Mouse (Mus musculus) embryonic fibroblast, embryonic 13.5 days (primary cell): Measurements from ENCODE around the gene Abcc4. TPM values are rescaled to one million over a fixed set of nuclear protein-coding genes. Genes with fewer than 3 reads are reported as not detected.

Experiments
- H3K27ac ChIP-seq: 2 replicates; pipeline ENCODE4 v1.5.1; 2012; ENCODE audit warnings: low read length, control low read depth, inconsistent platforms; ENCODE audit not compliant: insufficient read depth
- H3K4me1 ChIP-seq: 2 replicates; pipeline ENCODE4 v1.6.1; 2011; ENCODE audit warnings: low read length; ENCODE audit not compliant: control insufficient read depth, insufficient read depth
- H3K4me3 ChIP-seq: 2 replicates; pipeline ENCODE4 v1.5.1; 2011; ENCODE audit warnings: mild to moderate bottlenecking, control low read depth, low read length; ENCODE audit not compliant: insufficient read depth
- CTCF ChIP-seq: IDR thresholded peaks from 2 replicates; pipeline ENCODE4 v1.5.1; 2011; ENCODE audit warnings: mild to moderate bottlenecking, control low read depth, low read length, moderate library complexity, borderline replicate concordance; ENCODE audit not compliant: insufficient read depth
- POLR2A ChIP-seq: IDR thresholded peaks from 2 replicates; pipeline ENCODE4 v1.6.1; 2011; ENCODE audit warnings: low read depth, mild to moderate bottlenecking, control low read depth, low read length, moderate library complexity
- polyA plus RNA-seq: library from polyadenylated mRNA; stranded (reverse); fragments of >200 nt; gene quantifications from 2 replicates; pipeline ENCODE4 v1.2.4, GENCODE M21; 2011; ENCODE audit warnings: low read depth; ENCODE audit not compliant: missing spikeins, insufficient read length

The Abcc4 gene
- polyA plus RNA-seq, 1 experiment, result 9.5 TPM

GRCm38 (mm10) chr14:118713408-118713807 lies 7.4 kb upstream of the Abcc4 start:
- Histone ChIP-seq H3K4me3 (0 out of 2 replicates have a peak overlapping the region, but pooled peaks have one; percentile 1), H3K27ac (no peak overlapping the region), H3K4me1 (0 out of 2 replicates have a peak, but pooled peaks cover 3% of the 10 kb centered on the region)
- TF ChIP-seq CTCF, result no peak

DNA sequence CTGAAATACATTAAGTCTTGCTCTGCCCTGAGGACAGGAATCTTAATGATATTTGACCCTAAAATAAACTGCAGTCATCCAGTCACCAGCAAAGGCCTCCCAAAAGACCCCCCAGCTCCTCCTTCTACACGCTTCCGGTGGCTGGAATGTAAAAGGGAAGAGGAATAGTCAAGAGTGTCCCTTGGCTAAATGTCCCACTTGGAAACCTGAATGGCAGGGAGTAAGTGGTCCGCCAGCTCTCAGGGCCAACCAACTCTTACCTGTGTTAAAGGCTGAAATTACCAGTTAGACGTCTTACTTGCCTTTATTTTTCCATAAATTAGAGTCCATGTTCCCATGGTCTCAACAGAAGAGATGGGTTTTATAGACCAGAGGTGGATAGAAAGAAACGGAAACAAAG lies 6.9 kb upstream of the Abcc4 start:
- H3K4me1 ChIP-seq, result 0 out of 2 replicates have a peak, but pooled peaks cover 3% of the 10 kb centered on the region
- no peak overlapping the region for H3K4me3 ChIP-seq
- TF ChIP-seq POLR2A, result no peak
- TF ChIP-seq CTCF, result no peak
- no peak overlapping the region for H3K27ac ChIP-seq

GRCm38 (mm10) chr14:118710945-118711344 lies 4.9 kb upstream of the Abcc4 start:
- Histone ChIP-seq H3K4me1 (0 out of 2 replicates have a peak, but pooled peaks cover 3% of the 10 kb centered on the region), H3K4me3 (no peak overlapping the region), H3K27ac (no peak overlapping the region)
- TF ChIP-seq POLR2A, result no peak
- no peak for TF ChIP-seq CTCF

DNA sequence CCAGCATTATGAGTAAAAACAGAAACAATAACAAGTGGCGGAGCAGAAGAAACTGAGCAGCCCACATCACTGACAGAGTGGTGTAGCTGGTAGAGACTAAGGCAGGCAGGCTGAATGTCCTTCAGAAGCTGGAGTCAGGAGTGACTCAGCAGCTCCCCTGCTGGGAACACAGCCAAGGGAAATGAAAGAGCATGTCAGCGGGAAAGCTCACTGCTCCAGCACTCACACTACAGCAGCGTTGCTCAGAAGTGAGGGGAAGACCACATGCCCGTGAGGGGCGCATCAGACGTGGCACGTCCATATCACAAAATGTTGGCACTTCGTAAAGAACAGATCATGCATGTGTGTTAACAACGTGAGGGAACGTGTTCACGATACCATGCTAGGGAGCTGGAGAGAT lies 3.7 kb upstream of the Abcc4 start:
- Histone ChIP-seq H3K4me1 (0 out of 2 replicates have a peak, but pooled peaks cover 3% of the 10 kb centered on the region), H3K4me3 (no peak overlapping the region), H3K27ac (peak overlapping the region; percentile 70)
- no peak for TF ChIP-seq CTCF
- TF ChIP-seq POLR2A, result no peak

DNA sequence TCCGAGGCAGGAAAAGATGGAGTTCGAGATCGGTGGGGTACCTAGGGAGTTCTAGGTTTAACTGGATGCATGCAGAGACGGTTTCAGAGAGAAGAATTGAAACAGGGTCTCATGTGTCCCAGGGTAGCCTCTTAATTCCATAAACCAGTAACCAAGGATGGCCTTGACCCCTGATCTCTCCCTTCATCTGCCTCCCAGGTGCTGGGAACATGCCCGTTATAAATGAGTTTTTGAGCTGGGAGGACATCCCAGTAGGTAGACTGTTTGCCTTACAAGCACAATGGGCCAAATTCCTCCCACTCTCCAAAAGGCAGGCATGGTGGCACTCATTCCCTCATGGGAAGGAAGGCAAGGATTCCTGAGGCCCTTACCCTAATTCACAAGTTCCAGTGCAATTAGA lies 2.1 kb upstream of the Abcc4 start:
- Histone ChIP-seq H3K4me3 (no peak overlapping the region), H3K27ac (no peak overlapping the region), H3K4me1 (0 out of 2 replicates have a peak, but pooled peaks cover 3% of the 10 kb centered on the region)
- TF ChIP-seq POLR2A (no peak), CTCF (no peak)

DNA sequence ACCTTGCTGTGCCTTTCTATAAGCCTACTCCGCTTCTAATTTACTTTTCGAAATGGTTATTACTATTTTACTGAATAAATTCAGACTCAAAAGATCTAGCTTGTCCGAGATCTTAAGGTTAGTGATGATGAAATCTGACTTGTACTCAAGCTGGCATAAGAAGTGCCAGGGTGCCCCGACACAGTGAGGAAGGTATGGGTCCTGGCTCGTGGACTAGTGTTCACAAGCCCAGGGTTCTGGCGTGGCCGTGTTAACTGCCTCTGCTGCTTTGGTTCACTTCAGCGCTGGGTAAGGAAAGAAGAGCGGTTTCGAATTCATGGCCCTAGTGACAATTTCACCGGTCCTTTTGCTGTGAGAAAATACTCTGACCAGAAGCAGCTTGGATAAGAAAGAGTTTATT lies 943 bp upstream of the Abcc4 start:
- 0 out of 2 replicates have a peak, but pooled peaks cover 3% of the 10 kb centered on the region for H3K4me1 ChIP-seq
- no peak overlapping the region for H3K4me3 ChIP-seq
- no peak for TF ChIP-seq CTCF
- no peak for TF ChIP-seq POLR2A
- no peak overlapping the region for H3K27ac ChIP-seq

- H3K4me3 ChIP-seq, result peak overlapping the region; percentile 62
- TF ChIP-seq POLR2A (no peak), CTCF (no peak)
- H3K4me1 ChIP-seq, result 0 out of 2 replicates have a peak, but pooled peaks cover 3% of the 10 kb centered on the region
- H3K27ac ChIP-seq, result no peak overlapping the region
Measured at GRCm38 (mm10) chr14:118705465-118705807, 583 bp downstream of the Abcc4 start.

- no peak for TF ChIP-seq CTCF
- TF ChIP-seq POLR2A, result no peak
- Histone ChIP-seq H3K4me3 (no peak overlapping the region), H3K27ac (no peak overlapping the region), H3K4me1 (no peaks in the 10 kb centered on the region)
Measured at GRCm38 (mm10) chr14:118703363-118703762, 2.7 kb downstream of the Abcc4 start.

DNA sequence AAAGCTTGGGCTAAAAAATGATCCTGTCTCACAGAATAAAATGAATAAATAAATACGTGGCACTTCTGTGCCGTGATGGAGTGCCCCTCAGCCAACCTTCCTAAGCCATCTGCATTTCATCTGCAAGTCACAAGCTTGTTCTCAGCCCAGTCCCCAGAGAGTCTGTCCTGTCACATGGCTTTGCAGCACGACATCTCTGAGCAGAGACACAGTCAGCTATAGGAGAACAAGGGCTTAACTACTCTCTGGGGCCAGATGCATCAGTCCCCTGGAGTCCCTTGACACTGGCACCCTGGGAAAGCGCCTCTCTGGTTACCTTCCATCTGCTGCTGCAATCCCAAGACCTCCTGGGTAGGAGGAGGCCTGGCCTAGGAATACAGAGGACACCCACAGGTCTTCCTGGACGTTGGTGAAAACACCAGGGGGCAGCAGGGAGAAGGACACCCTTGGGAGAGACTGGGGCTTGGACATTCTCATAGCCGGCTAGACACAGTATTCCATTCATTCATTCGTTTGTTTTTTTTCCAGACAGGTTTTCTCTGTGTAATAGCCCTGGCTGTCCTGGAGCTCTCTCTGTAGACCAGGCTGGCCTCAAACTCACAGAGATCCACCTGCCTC lies 3.9 kb downstream of the Abcc4 start:
- Histone ChIP-seq H3K4me3 (no peak overlapping the region), H3K27ac (no peak overlapping the region), H3K4me1 (no peaks in the 10 kb centered on the region)
- TF ChIP-seq POLR2A (no peak), CTCF (peak; percentile 12; the same call in 1 of the 2 replicates)

GRCm38 (mm10) chr14:118700576-118700975 lies 5.4 kb downstream of the Abcc4 start:
- H3K4me1 ChIP-seq, result no peaks in the 10 kb centered on the region
- H3K27ac ChIP-seq, result no peak overlapping the region
- no peak overlapping the region for H3K4me3 ChIP-seq
- TF ChIP-seq CTCF (no peak), POLR2A (no peak)
